Mouse (Mus musculus) limb, embryonic 14.5 days (tissue): ENCODE data around the gene Fam161a. TPM values are rescaled to one million over a fixed set of nuclear protein-coding genes. Genes with fewer than 3 reads are reported as not detected.

Experiments used
- ATAC-seq: fragments of 200-750 bp; cut with Nextera tagmentation; 2 replicates; pipeline ENCODE4 v1.8.0; 2017; ENCODE audit warnings: low read depth, moderate number of reproducible peaks, moderate TSS enrichment; ENCODE audit not compliant: low FRiP score
- DNase-seq: peaks from one replicate; pipeline ENCODE4 v3.0.0-alpha.2; 2015; ENCODE audit warnings: low spot score
- H3K27ac ChIP-seq: fragments of 300-500 bp; sonication (generic); replicated peaks from 2 replicates; pipeline ENCODE4 v1.5.1; 2014; ENCODE audit warnings: low read depth, mild to moderate bottlenecking, low read length, moderate library complexity, mixed read lengths
- H3K27me3 ChIP-seq: fragments of 300-500 bp; sonication (generic); 2 replicates; pipeline ENCODE4 v1.6.1; 2014; ENCODE audit warnings: low read length, mixed read lengths; ENCODE audit not compliant: control insufficient read depth, insufficient read depth
- H3K36me3 ChIP-seq: fragments of 300-500 bp; sonication (generic); 2 replicates; pipeline ENCODE4 v1.6.1; 2014; ENCODE audit warnings: mild to moderate bottlenecking, low read length, moderate library complexity, mixed read lengths; ENCODE audit not compliant: control insufficient read depth, insufficient read depth
- H3K4me1 ChIP-seq: fragments of 300-500 bp; sonication (generic); 2 replicates; pipeline ENCODE4 v1.6.1; 2014; ENCODE audit warnings: antibody characterized with exemption, low read length, mixed read lengths; ENCODE audit not compliant: control insufficient read depth, insufficient read depth
- H3K4me2 ChIP-seq: fragments of 300-500 bp; sonication (generic); replicated peaks from 2 replicates; pipeline ENCODE4 v1.6.1; 2014; ENCODE audit warnings: low read depth, mild to moderate bottlenecking, low read length, moderate library complexity; ENCODE audit not compliant: severe bottlenecking
- H3K4me3 ChIP-seq: fragments of 300-500 bp; sonication (generic); replicated peaks from 2 replicates; pipeline ENCODE4 v1.5.1; 2014; ENCODE audit warnings: low read length
- H3K9ac ChIP-seq: fragments of 300-500 bp; sonication (generic); 2 replicates; pipeline ENCODE4 v1.6.1; 2014; ENCODE audit warnings: mild to moderate bottlenecking, low read depth, low read length, moderate library complexity; ENCODE audit not compliant: severe bottlenecking
- H3K9me3 ChIP-seq: fragments of 300-500 bp; sonication (generic); 2 replicates; pipeline ENCODE4 v1.6.1; 2016; ENCODE audit warnings: low read length; ENCODE audit not compliant: control insufficient read depth
- POLR2A ChIP-seq: fragments of 200-500 bp; IDR thresholded peaks from 2 replicates; pipeline ENCODE4 v1.8.0; 2012; ENCODE audit warnings: inconsistent platforms, mild to moderate bottlenecking, moderate library complexity, borderline replicate concordance; ENCODE audit not compliant: insufficient read depth, insufficient read length; ENCODE audit errors: extremely low read depth
- WGBS: fragments of 180-500 bp; shearing (Covaris S2); extraction: QIAGEN DNeasy Blood & Tissue Kit; methylation state at CpG from one replicate; pipeline ENCODE4 v1.1.7; 2014; 5-methylcytosine and 5-hydroxymethylcytosine counted together
- polyA plus RNA-seq, 2 experiments: library from polyadenylated mRNA; depleted of rRNA in 1 of 2; stranded (reverse) in 1 of 2; unstranded in 1 of 2; fragments of >200 nt; fragmentation: Nextera tagmentation in 1 of 2; extraction: Ambion mirVana in 1 of 2; gene quantifications; 2 replicates each; pipeline versions ENCODE4 v1.2.1 to v1.2.3; 2012 to 2014

The Fam161a gene
- polyA plus RNA-seq, 2 experiments: 2.3 to 4.4 TPM

- no peaks in the 10 kb centered on the region for H3K9me3 ChIP-seq
- no peak for TF ChIP-seq POLR2A
- H3K4me3 ChIP-seq: no peak overlapping the region
- no peaks in the 10 kb centered on the region for H3K27me3 ChIP-seq
- ATAC-seq: no peak
- no peak overlapping the region for H3K27ac ChIP-seq
- H3K4me2 ChIP-seq: no peak overlapping the region
- DNase-seq: no peak
- no peak overlapping the region for H3K9ac ChIP-seq
- 84% methylated on average over 4 of the region's 4 CpGs for WGBS
- H3K4me1 ChIP-seq: 0 out of 2 replicates have a peak, but pooled peaks cover 3% of the 10 kb centered on the region
- no peaks in the 10 kb centered on the region for H3K36me3 ChIP-seq
Measured at GRCm38 (mm10) chr11:23013580-23014294, 6.4 kb downstream of the Fam161a start.

DNA sequence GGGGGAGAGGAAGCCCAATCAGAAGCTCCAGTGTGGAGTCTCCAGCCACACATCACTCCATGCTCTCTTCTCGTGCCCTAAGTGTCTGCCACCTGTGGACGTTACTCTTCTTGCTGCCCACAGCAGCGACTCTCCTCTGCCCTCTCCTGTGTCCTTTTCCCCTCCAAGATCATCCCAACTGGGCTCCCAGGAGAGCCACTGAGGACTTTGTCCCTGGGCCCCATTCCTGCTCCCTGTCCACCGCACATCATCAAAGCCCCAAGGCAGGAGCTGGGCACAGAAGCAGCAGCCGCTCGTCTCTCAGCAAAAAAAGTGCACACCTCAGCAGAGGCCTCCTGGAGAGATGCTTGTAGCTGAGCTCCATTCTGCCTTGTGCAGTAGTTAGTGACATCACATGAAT lies 7.7 kb downstream of the Fam161a start:
- no peak for DNase-seq
- no peaks in the 10 kb centered on the region for H3K4me1 ChIP-seq
- no peak overlapping the region for H3K4me2 ChIP-seq
- ATAC-seq: no peak
- no peaks in the 10 kb centered on the region for H3K27me3 ChIP-seq
- no peak overlapping the region for H3K9ac ChIP-seq
- no peaks in the 10 kb centered on the region for H3K9me3 ChIP-seq
- 72% methylated on average over 6 of the region's 6 CpGs for WGBS
- no peaks in the 10 kb centered on the region for H3K36me3 ChIP-seq
- H3K4me3 ChIP-seq: no peak overlapping the region
- no peak overlapping the region for H3K27ac ChIP-seq
- TF ChIP-seq POLR2A: no peak

DNA sequence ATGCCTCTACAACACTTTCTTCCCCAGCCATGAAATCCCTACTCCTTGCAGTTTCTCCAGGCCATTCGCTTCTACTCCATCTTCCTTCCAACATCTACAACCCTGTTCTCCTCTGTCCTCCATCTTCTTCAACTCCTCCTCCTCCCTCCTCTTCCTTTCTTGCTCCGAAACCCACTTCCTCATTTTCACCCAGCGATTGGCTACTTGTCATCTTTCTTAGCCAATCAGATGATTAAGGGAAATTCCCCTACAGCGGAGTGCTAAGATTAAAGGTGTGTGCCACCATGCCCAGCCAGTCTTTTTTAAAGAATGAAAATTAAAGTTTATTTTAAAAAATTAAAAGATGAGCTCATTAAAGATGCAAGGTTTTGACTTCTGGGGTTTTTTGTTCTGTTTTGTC lies 10.6 kb downstream of the Fam161a start:
- H3K36me3 ChIP-seq: no peaks in the 10 kb centered on the region
- H3K9me3 ChIP-seq: no peaks in the 10 kb centered on the region
- no peak for DNase-seq
- H3K27ac ChIP-seq: no peak overlapping the region
- ATAC-seq: no peak
- H3K4me1 ChIP-seq: no peaks in the 10 kb centered on the region
- H3K4me2 ChIP-seq: no peak overlapping the region
- WGBS: 88% methylated on average over 4 of the region's 4 CpGs
- no peaks in the 10 kb centered on the region for H3K27me3 ChIP-seq
- H3K4me3 ChIP-seq: no peak overlapping the region
- TF ChIP-seq POLR2A: no peak
- H3K9ac ChIP-seq: no peak overlapping the region

DNA sequence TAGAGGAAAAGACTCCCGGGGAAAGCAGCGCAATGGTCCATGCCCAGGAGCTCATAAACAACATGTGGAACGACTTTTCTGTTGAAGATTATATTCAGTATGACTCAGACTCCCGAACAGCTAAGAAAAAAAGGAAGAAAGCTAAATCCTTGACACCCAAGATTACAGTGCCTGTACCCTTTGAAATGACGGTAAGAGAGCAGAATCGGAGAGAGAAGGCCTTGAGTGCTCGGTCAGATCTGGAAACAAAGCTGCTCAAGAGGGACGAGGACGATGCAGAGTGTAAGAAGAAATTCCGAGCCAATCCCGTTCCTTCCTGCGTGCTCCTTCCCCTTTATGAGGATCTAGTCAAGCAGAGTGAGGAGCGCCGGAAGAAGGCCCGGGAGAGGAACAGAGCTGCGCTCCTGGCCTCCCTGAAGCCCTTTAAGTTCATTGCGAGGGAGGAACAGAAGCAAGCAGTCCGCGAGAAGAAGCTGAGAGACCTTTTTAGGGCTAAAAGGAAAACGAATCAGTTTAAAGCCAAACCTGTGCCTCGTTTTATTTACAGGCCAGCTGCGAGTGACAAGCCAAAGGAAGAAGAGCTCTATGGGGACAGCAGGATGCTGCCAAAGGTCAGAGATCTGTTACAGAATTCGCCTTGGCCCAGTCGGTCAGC lies 12.9 kb downstream of the Fam161a start:
- H3K36me3 ChIP-seq: no peaks in the 10 kb centered on the region
- no peaks in the 10 kb centered on the region for H3K27me3 ChIP-seq
- ATAC-seq (no peak), DNase-seq (no peak)
- H3K4me1 ChIP-seq: no peaks in the 10 kb centered on the region
- no peak for TF ChIP-seq POLR2A
- no peak overlapping the region for H3K4me2 ChIP-seq
- 58% methylated on average over 24 of the region's 24 CpGs for WGBS
- no peak overlapping the region for H3K4me3 ChIP-seq
- H3K9ac ChIP-seq: no peak overlapping the region; the same call in 1 of the 2 replicates
- H3K27ac ChIP-seq: no peak overlapping the region
- H3K9me3 ChIP-seq: no peaks in the 10 kb centered on the region

GRCm38 (mm10) chr11:23020841-23021240 lies 13.5 kb downstream of the Fam161a start:
- H3K36me3 ChIP-seq: no peaks in the 10 kb centered on the region
- H3K9me3 ChIP-seq: no peaks in the 10 kb centered on the region
- no peak overlapping the region for H3K4me2 ChIP-seq
- DNase-seq (no peak), ATAC-seq (no peak)
- no peaks in the 10 kb centered on the region for H3K27me3 ChIP-seq
- no peaks in the 10 kb centered on the region for H3K4me1 ChIP-seq
- no peak overlapping the region for H3K4me3 ChIP-seq
- TF ChIP-seq POLR2A: no peak
- 94% methylated on average over 14 of the region's 14 CpGs for WGBS
- H3K27ac ChIP-seq: no peak overlapping the region
- no peak overlapping the region for H3K9ac ChIP-seq
